Mouse (Mus musculus) lung, embryonic 14.5 days (tissue): ENCODE measurements around the gene Aktip. TPM values are rescaled to one million over a fixed set of nuclear protein-coding genes. Genes with fewer than 3 reads are reported as not detected.

Experiments used
- ATAC-seq: fragments of 200-750 bp; cut with Nextera tagmentation; 2 replicates; pipeline ENCODE4 v1.8.0; 2017; ENCODE audit warnings: mild to moderate bottlenecking, moderate TSS enrichment, moderate library complexity; ENCODE audit not compliant: insufficient read depth
- DNase-seq: peaks from one replicate; pipeline ENCODE4 v3.0.0-alpha.2; 2015
- H3K27ac ChIP-seq: fragments of 300-500 bp; sonication (generic); 2 replicates; pipeline ENCODE4 v1.5.1; 2014; ENCODE audit warnings: low read depth, mild to moderate bottlenecking, moderate library complexity
- H3K27me3 ChIP-seq: fragments of 300-500 bp; sonication (generic); 2 replicates; pipeline ENCODE4 v1.6.1; 2014; ENCODE audit warnings: low read length, control low read depth; ENCODE audit not compliant: insufficient read depth
- H3K36me3 ChIP-seq: fragments of 300-500 bp; sonication (generic); 2 replicates; pipeline ENCODE4 v1.6.1; 2014; ENCODE audit warnings: control low read depth; ENCODE audit not compliant: insufficient read depth
- H3K4me1 ChIP-seq: fragments of 300-500 bp; sonication (generic); 2 replicates; pipeline ENCODE4 v1.6.1; 2014; ENCODE audit warnings: antibody characterized with exemption, control low read depth; ENCODE audit not compliant: insufficient read depth
- H3K4me2 ChIP-seq: fragments of 300-500 bp; sonication (generic); 2 replicates; pipeline ENCODE4 v1.6.1; 2014; ENCODE audit warnings: mild to moderate bottlenecking
- H3K4me3 ChIP-seq: fragments of 300-500 bp; sonication (generic); 2 replicates; pipeline ENCODE4 v1.5.1; 2014; ENCODE audit warnings: low read depth, low read length
- H3K9ac ChIP-seq: fragments of 300-500 bp; sonication (generic); 2 replicates; pipeline ENCODE4 v1.6.1; 2014
- H3K9me3 ChIP-seq: fragments of 300-500 bp; sonication (generic); 2 replicates; pipeline ENCODE4 v1.6.1; 2016; ENCODE audit warnings: low read depth, low read length, control low read depth
- CTCF ChIP-seq: IDR thresholded peaks from 2 replicates; pipeline ENCODE4 v1.5.1; 2016; ENCODE audit warnings: antibody characterized with exemption, low read depth
- WGBS: fragments of 180-500 bp; shearing (Covaris S2); extraction: QIAGEN DNeasy Blood & Tissue Kit; methylation state at CpG from one replicate; pipeline ENCODE4 v1.1.7; 2014; 5-methylcytosine and 5-hydroxymethylcytosine counted together
- polyA plus RNA-seq: library from polyadenylated mRNA; unstranded; fragments of >200 nt; fragmentation: Nextera tagmentation; extraction: Ambion mirVana; gene quantifications from 2 replicates; pipeline ENCODE4 v1.2.1, GENCODE M21; 2014

The Aktip gene
- polyA plus RNA-seq, 1 experiment from 2014 or later = 60.8 TPM

GRCm38 (mm10) chr8:91082428-91082827 is 117.3 kb downstream of the Aktip start:
- DNase-seq (no peak), ATAC-seq (peak; percentile 21; the same call in 1 of the 2 replicates)
- H3K9ac ChIP-seq = no peak overlapping the region
- 84% methylated on average over 12 of the region's 12 CpGs for WGBS
- H3K27ac ChIP-seq = no peak overlapping the region
- H3K9me3 ChIP-seq = no peaks in the 10 kb centered on the region
- H3K27me3 ChIP-seq = no peaks in the 10 kb centered on the region
- no peak for TF ChIP-seq CTCF
- no peak overlapping the region for H3K4me3 ChIP-seq
- no peaks in the 10 kb centered on the region for H3K4me1 ChIP-seq
- H3K36me3 ChIP-seq = peaks cover 38% of the 10 kb centered on the region; the same call in 1 of the 2 replicates
- H3K4me2 ChIP-seq = no peak overlapping the region

- TF ChIP-seq CTCF = no peak
- no peak overlapping the region for H3K4me3 ChIP-seq
- H3K27ac ChIP-seq = peak overlapping the region; percentile 38; the same call in 1 of the 2 replicates
- no peaks in the 10 kb centered on the region for H3K4me1 ChIP-seq
- H3K4me2 ChIP-seq = 0 out of 2 replicates have a peak overlapping the region, but pooled peaks have one; percentile 8
- no peaks in the 10 kb centered on the region for H3K9me3 ChIP-seq
- 70% methylated on average over 7 of the region's 7 CpGs for WGBS
- ATAC-seq (no peak), DNase-seq (peak; percentile 34)
- no peaks in the 10 kb centered on the region for H3K27me3 ChIP-seq
- no peak overlapping the region for H3K9ac ChIP-seq
- peaks cover 37% of the 10 kb centered on the region; the same call in 1 of the 2 replicates for H3K36me3 ChIP-seq
Measured at GRCm38 (mm10) chr8:91081911-91082310, 117.9 kb downstream of the Aktip start.

- Histone ChIP-seq H3K4me1 (no peaks in the 10 kb centered on the region), H3K9me3 (no peaks in the 10 kb centered on the region), H3K9ac (no peak overlapping the region), H3K27me3 (no peaks in the 10 kb centered on the region), H3K27ac (no peak overlapping the region), H3K4me2 (no peak overlapping the region), H3K4me3 (no peak overlapping the region), H3K36me3 (peaks cover 26% of the 10 kb centered on the region; the same call in 1 of the 2 replicates)
- 85% methylated on average over 2 of the region's 2 CpGs for WGBS
- 0 out of 2 replicates have a peak, but pooled peaks have one; percentile 3 for TF ChIP-seq CTCF
- ATAC-seq = no peak
- DNase-seq = no peak
Measured at GRCm38 (mm10) chr8:91079678-91080077, 120.1 kb downstream of the Aktip start.

- no peak for TF ChIP-seq CTCF
- Histone ChIP-seq H3K4me1 (no peaks in the 10 kb centered on the region), H3K27me3 (no peaks in the 10 kb centered on the region), H3K9me3 (no peaks in the 10 kb centered on the region), H3K9ac (no peak overlapping the region), H3K4me3 (no peak overlapping the region), H3K27ac (no peak overlapping the region), H3K36me3 (peaks cover 26% of the 10 kb centered on the region; the same call in 1 of the 2 replicates), H3K4me2 (no peak overlapping the region)
- DNase-seq (no peak), ATAC-seq (no peak)
- 91% methylated on average over 12 of the region's 12 CpGs for WGBS
Measured at GRCm38 (mm10) chr8:91077077-91077867, 122.5 kb downstream of the Aktip start.

GRCm38 (mm10) chr8:91070275-91070859 is 129.4 kb downstream of the Aktip start:
- no peak for TF ChIP-seq CTCF
- under 1% methylated on average over 34 of the region's 34 CpGs for WGBS
- peak overlapping the region; percentile 65 for H3K4me2 ChIP-seq
- peak overlapping the region; percentile 80 for H3K27ac ChIP-seq
- H3K4me3 ChIP-seq = peak overlapping the region; percentile 93
- DNase-seq = peak; percentile 90
- no peaks in the 10 kb centered on the region for H3K9me3 ChIP-seq
- peak; percentile 82 for ATAC-seq
- H3K36me3 ChIP-seq = no peaks in the 10 kb centered on the region
- H3K4me1 ChIP-seq = peaks cover 7% of the 10 kb centered on the region; the same call in 1 of the 2 replicates
- H3K9ac ChIP-seq = peak overlapping the region; percentile 76
- no peaks in the 10 kb centered on the region for H3K27me3 ChIP-seq

- H3K4me1 ChIP-seq = peaks cover 7% of the 10 kb centered on the region; the same call in 1 of the 2 replicates
- H3K27me3 ChIP-seq = no peaks in the 10 kb centered on the region
- H3K9me3 ChIP-seq = no peaks in the 10 kb centered on the region
- peak within 1 kb of the TSS; percentile 93 for H3K4me3 ChIP-seq
- DNase-seq (peak; percentile 97), ATAC-seq (peak; percentile 98)
- peak within 1 kb of the TSS; percentile 65 for H3K4me2 ChIP-seq
- TF ChIP-seq CTCF = no peak
- H3K36me3 ChIP-seq = no peaks in the 10 kb centered on the region
- peak within 1 kb of the TSS; percentile 76 for H3K9ac ChIP-seq
- under 1% methylated on average over 25 of the region's 25 CpGs for WGBS
- H3K27ac ChIP-seq = peak within 1 kb of the TSS; percentile 80
Measured at GRCm38 (mm10) chr8:91069834-91070233, 129.9 kb downstream of the Aktip start, which contains the start of gene Rbl2. Gene Rbl2, plus strand, starts transcription at chr8:91070057.

- H3K4me2 ChIP-seq = peak overlapping the region; percentile 65
- peak overlapping the region; percentile 93 for H3K4me3 ChIP-seq
- H3K9ac ChIP-seq = peak overlapping the region; percentile 76
- H3K9me3 ChIP-seq = no peaks in the 10 kb centered on the region
- WGBS = 10% methylated on average over 10 of the region's 10 CpGs
- ATAC-seq (peak; percentile 7), DNase-seq (no peak)
- no peaks in the 10 kb centered on the region for H3K36me3 ChIP-seq
- H3K27ac ChIP-seq = no peak overlapping the region
- H3K27me3 ChIP-seq = no peaks in the 10 kb centered on the region
- TF ChIP-seq CTCF = no peak
- peaks cover 7% of the 10 kb centered on the region; the same call in 1 of the 2 replicates for H3K4me1 ChIP-seq
Measured at GRCm38 (mm10) chr8:91069407-91069806, 130.4 kb downstream of the Aktip start.
